Mouse (Mus musculus) macrophage (primary cell): Measurements from ENCODE around the gene Rbbp4. TPM values are rescaled to one million over a fixed set of nuclear protein-coding genes. Genes with fewer than 3 reads are reported as not detected.
A peak's percentile ranks its signal among the peaks of the same experiment; 100 is the strongest.

Source experiments
- H3K27ac ChIP-seq: fragments of 350-480 bp; formaldehyde crosslinking; 2 replicates; pipeline ENCODE4 v1.9.0; 2021
- H3K36me3 ChIP-seq: fragments of 350-480 bp; formaldehyde crosslinking; 2 replicates; pipeline ENCODE4 v1.9.0; 2021; ENCODE audit errors: inconsistent target
- H3K4me3 ChIP-seq: fragments of 350-480 bp; formaldehyde crosslinking; 2 replicates; pipeline ENCODE4 v1.9.0; 2021; ENCODE audit errors: inconsistent target
- H3K79me2 ChIP-seq: fragments of 350-480 bp; formaldehyde crosslinking; 2 replicates; pipeline ENCODE4 v1.9.0; 2021; ENCODE audit errors: inconsistent target
- WGBS: methylation state at CpG from one replicate; pipeline ENCODE4 v1.1.7; 2026; ENCODE audit warnings: inconsistent platforms; ENCODE audit not compliant: missing documents; 5-methylcytosine and 5-hydroxymethylcytosine counted together
- polyA plus RNA-seq: library from polyadenylated mRNA; stranded (reverse); fragments of 250-400 nt; gene quantifications from 3 replicates; pipeline ENCODE4 v1.2.4, GENCODE M21; 2018; ENCODE audit warnings: inconsistent platforms

Gene Rbbp4
- polyA plus RNA-seq, 1 experiment from 2014 or later, result 32.9 TPM

DNA sequence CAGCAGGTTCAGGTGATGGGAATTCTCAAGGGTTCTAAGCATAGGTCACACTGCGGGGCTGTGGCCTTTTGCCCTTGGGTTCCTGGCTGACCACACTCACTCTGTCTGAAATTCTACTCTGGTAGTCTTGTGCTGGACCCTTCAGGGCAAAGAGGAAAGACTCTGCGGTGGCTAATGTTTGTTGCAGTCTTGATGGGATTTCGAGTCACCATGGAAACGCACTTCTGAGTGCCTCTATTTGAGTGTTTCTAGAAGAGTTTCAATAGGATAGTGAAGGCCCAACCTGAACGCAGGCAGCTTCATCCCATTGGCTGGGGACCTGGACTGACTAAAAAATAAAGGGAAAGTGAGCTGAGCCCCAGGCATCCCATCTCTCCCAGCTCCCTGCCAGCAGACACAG lies 68.3 kb downstream of the Rbbp4 start:
- no peaks in the 10 kb centered on the region for H3K79me2 ChIP-seq
- WGBS, result 96% methylated on average over 5 of the region's 5 CpGs
- no peak overlapping the region for H3K4me3 ChIP-seq
- H3K27ac ChIP-seq, result peak overlapping the region; percentile 95; the same call in 1 of the 2 replicates
- no peaks in the 10 kb centered on the region for H3K36me3 ChIP-seq

DNA sequence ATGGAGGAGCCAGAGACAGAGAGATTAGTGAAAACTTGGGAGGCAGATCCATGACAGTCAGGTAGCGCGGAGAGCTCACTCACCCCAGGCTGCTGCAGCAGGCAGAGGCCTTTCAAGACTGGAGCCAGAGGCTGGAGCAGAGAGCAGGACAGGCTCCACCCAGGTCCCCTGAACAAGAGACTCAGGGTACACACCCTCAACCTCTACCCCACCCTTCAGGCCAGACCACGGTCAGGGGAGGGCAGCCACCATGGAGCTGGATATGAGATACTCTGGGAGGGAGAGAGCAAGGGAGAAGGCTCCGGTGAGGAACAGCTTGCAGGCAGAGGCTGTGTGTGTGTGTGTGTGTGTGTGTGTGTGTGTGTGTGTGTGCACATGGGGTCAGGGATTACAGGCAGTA lies 69.0 kb downstream of the Rbbp4 start:
- Histone ChIP-seq H3K27ac (no peak overlapping the region), H3K4me3 (no peak overlapping the region), H3K36me3 (no peaks in the 10 kb centered on the region), H3K79me2 (no peaks in the 10 kb centered on the region)
- 93% methylated on average over 4 of the region's 4 CpGs for WGBS

DNA sequence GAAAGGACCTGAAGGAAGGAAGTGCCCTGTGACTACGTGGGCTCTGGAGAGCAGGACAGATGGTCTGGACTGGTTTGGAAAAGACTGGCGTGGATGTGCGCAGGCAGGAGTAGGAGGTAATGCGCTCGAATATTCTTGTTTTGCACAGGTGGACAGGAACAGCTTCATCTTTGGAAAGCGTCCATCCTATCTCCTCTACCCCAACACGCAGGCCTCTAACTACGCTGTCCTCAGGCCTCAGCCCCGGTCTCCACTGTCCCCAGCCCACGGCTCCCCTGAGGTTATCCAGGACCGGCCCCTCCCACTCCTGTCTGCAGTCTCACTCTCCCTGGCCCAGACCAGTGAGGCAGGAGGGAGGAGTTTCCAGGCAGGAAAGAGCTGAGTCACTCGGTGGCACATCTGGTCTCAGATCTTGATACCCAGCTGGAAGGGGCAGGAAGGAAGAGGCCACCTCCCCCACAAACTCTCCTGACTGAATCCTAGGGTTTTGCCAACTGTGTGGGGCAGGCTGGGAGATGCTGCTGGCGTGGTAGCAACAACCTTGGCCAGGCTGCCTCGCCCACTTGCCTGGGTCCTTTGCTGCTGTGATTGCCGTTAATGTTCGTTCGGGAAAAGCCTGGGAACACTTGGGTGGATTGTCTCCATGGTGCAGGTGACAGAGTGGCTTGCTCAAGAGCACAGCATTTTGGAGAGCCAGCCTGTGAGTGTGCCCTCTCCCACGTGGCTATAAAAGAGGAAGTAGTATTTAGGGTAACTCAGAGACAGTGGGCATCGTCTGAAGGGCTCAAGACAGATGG lies 71.7 kb downstream of the Rbbp4 start:
- Histone ChIP-seq H3K27ac (peak overlapping the region; percentile 82), H3K4me3 (no peak overlapping the region), H3K36me3 (no peaks in the 10 kb centered on the region), H3K79me2 (no peaks in the 10 kb centered on the region)
- WGBS, result 20% methylated on average over 19 of the region's 19 CpGs

DNA sequence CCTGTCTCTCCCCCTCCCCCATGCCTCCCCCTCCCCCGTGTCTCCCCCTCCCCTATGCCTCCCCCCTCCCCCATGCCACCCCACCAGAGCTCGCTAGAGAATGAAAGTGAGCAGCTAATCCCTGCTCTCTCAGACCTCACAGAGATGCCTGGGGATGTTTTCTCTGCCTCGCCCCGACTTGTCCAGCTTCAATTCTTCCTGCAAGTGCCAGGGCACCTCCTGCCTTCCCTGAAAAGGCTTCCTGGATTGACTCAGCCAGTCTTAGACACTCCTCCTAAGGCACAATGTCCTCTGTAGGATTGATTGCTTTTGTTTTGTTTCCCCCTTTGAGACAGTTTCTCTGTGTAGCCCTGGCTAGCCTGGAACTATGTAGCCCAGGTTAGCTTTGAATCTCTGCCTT lies 74.0 kb downstream of the Rbbp4 start, which contains the start of gene C77080:
TSS of gene C77080 (minus strand) at position 209 of the 400 bp plus-strand sequence.
- WGBS, result 68% methylated on average over 2 of the region's 4 CpGs
- no peak within 1 kb of the TSS for H3K4me3 ChIP-seq
- no peak within 1 kb of the TSS for H3K27ac ChIP-seq
- no peaks in the 10 kb centered on the region for H3K36me3 ChIP-seq
- no peaks in the 10 kb centered on the region for H3K79me2 ChIP-seq

DNA sequence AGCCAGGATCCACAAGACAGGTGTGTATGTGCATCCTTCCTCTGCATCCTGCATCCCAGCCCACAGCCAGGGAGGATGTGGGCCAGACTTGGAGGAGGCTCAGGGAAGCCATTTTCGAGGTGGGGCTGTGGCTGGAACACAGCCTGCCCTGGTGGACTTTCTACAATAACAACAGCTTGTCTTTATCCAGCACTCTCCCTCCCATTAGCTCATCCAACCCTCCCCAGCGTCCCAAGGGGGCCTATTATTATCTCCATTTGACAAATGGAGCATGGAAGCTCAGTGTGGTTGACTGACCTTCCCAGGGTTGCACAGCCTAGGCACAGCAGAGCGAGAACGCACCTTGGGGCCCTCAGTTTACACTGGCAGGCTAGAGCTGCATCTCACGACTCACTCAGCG lies 74.5 kb downstream of the Rbbp4 start:
- WGBS, result 61% methylated on average over 6 of the region's 6 CpGs
- Histone ChIP-seq H3K4me3 (no peak overlapping the region), H3K79me2 (no peaks in the 10 kb centered on the region), H3K36me3 (no peaks in the 10 kb centered on the region), H3K27ac (no peak overlapping the region)

DNA sequence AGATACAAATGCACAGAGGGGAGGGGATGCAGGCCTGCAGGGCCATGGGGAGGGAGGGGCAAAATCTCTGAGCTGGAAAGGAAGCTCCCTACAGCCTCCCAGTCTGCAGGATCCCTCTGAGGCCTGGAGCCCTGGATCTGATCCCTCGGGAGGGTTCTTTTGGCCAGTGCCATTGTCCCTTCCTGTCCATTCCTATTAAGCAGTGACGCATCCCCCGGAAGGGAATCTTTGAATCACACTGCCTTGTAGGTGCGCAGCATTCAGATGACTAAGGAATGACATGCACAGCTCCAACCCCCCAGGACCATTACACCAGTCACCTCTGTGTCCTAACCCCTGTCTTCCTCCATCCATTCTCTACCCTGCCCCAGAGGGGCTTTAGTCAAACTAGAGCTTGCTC lies 76.1 kb downstream of the Rbbp4 start:
- no peaks in the 10 kb centered on the region for H3K79me2 ChIP-seq
- H3K27ac ChIP-seq, result no peak overlapping the region
- no peaks in the 10 kb centered on the region for H3K36me3 ChIP-seq
- WGBS, result 98% methylated on average over 4 of the region's 4 CpGs
- H3K4me3 ChIP-seq, result no peak overlapping the region

Other genes with a start within 250 kb of the Rbbp4 start
- not detected in 3 replicates for gene Tmem54, start 229.8 kb downstream of the Rbbp4 start, polyA plus RNA-seq
- not detected in 3 replicates for gene Hpca, start 213.3 kb downstream of the Rbbp4 start, polyA plus RNA-seq
- gene Fndc5, start 198.4 kb downstream of the Rbbp4 start, polyA plus RNA-seq, result not detected in 3 replicates
- 12.7 to 13.9 TPM (median 12.9 TPM) in 3 replicates for gene S100pbp, start 145.6 kb downstream of the Rbbp4 start, polyA plus RNA-seq
- gene Yars, start 145.6 kb downstream of the Rbbp4 start, polyA plus RNA-seq, result 13.2 to 26.2 TPM (median 14.8 TPM) in 3 replicates
- gene C77080, start 74.0 kb downstream of the Rbbp4 start, polyA plus RNA-seq, result 33.1 to 77.6 TPM (median 57.0 TPM) in 3 replicates
- gene Sync, start 47.8 kb downstream of the Rbbp4 start, polyA plus RNA-seq, result 0.06 TPM in 1 of 3 replicates, not detected in the others
- 45.1 to 98.1 TPM (median 63.4 TPM) in 3 replicates for gene Zbtb8os, start 325 bp upstream of the Rbbp4 start, polyA plus RNA-seq
- gene Zbtb8a, start 42.7 kb upstream of the Rbbp4 start, polyA plus RNA-seq, result 2.0 to 3.6 TPM (median 3.3 TPM) in 3 replicates
- gene Zbtb8b, start 105.5 kb upstream of the Rbbp4 start, polyA plus RNA-seq, result not detected in 3 replicates
- 17.0 to 25.7 TPM (median 21.5 TPM) in 3 replicates for gene Bsdc1, start 126.2 kb upstream of the Rbbp4 start, polyA plus RNA-seq
- gene Tssk3, start 155.7 kb upstream of the Rbbp4 start, polyA plus RNA-seq, result not detected in 3 replicates
- not detected in 3 replicates for gene Fam229a, start 155.8 kb upstream of the Rbbp4 start, polyA plus RNA-seq
- gene Marcksl1, start 178.2 kb upstream of the Rbbp4 start, polyA plus RNA-seq, result 18.5 to 109 TPM (median 91.5 TPM) in 3 replicates
- gene Hdac1, start 207.3 kb upstream of the Rbbp4 start, polyA plus RNA-seq, result 45.9 to 65.7 TPM (median 51.4 TPM) in 3 replicates
- 0.19 to 0.57 TPM (median 0.27 TPM) in 3 replicates for gene Lck, start 238.3 kb upstream of the Rbbp4 start, polyA plus RNA-seq
- not detected in 3 replicates for gene Fam167b, start 243.2 kb upstream of the Rbbp4 start, polyA plus RNA-seq